Mouse (Mus musculus) liver, postnatal 0 days (tissue): ENCODE results near the gene Styk1. TPM values are rescaled to one million over a fixed set of nuclear protein-coding genes. Genes with fewer than 3 reads are reported as not detected.

Experiments
- ATAC-seq: fragments of 200-750 bp; cut with Nextera tagmentation; 2 replicates; pipeline ENCODE4 v1.8.0; 2017; ENCODE audit warnings: mild to moderate bottlenecking, moderate library complexity
- DNase-seq: peaks from one replicate; pipeline ENCODE4 v3.0.0-alpha.2; 2016
- H3K27ac ChIP-seq: fragments of 300-500 bp; sonication (generic); 2 replicates; pipeline ENCODE4 v1.5.1; 2014; ENCODE audit warnings: antibody characterized with exemption, moderate library complexity, mild to moderate bottlenecking, low read depth
- H3K27me3 ChIP-seq: fragments of 300-500 bp; sonication (generic); 2 replicates; pipeline ENCODE4 v1.6.1; 2014; ENCODE audit warnings: low read length, control low read depth, mixed read lengths; ENCODE audit not compliant: insufficient read depth
- H3K36me3 ChIP-seq: fragments of 300-500 bp; sonication (generic); replicated peaks from 2 replicates; pipeline ENCODE4 v1.6.1; 2014; ENCODE audit warnings: mild to moderate bottlenecking, control low read depth, low read length, moderate library complexity, mixed read lengths; ENCODE audit not compliant: insufficient read depth
- H3K4me1 ChIP-seq: fragments of 300-500 bp; sonication (generic); 2 replicates; pipeline ENCODE4 v1.6.1; 2014; ENCODE audit warnings: antibody characterized with exemption, mild to moderate bottlenecking, control low read depth; ENCODE audit not compliant: insufficient read depth
- H3K4me2 ChIP-seq: fragments of 300-500 bp; sonication (generic); 2 replicates; pipeline ENCODE4 v1.6.1; 2014; ENCODE audit warnings: low read depth, mild to moderate bottlenecking, low read length, moderate library complexity, mixed read lengths
- H3K4me3 ChIP-seq: fragments of 300-500 bp; sonication (generic); 2 replicates; pipeline ENCODE4 v1.5.1; 2014; ENCODE audit warnings: low read depth, low read length
- H3K9ac ChIP-seq: fragments of 300-500 bp; sonication (generic); replicated peaks from 2 replicates; pipeline ENCODE4 v1.6.1; 2014; ENCODE audit warnings: mild to moderate bottlenecking, moderate library complexity
- H3K9me3 ChIP-seq: fragments of 300-500 bp; sonication (generic); 2 replicates; pipeline ENCODE4 v1.6.1; 2016; ENCODE audit warnings: mild to moderate bottlenecking, control low read depth, low read length, mixed read lengths
- CTCF ChIP-seq: sonication (generic); IDR thresholded peaks from 2 replicates; pipeline ENCODE4 v1.5.1; 2016; ENCODE audit warnings: antibody characterized with exemption, low read depth
- EP300 ChIP-seq: IDR thresholded peaks from 2 replicates; pipeline ENCODE4 v1.6.1; 2016; ENCODE audit warnings: antibody characterized with exemption, low read depth, mild to moderate bottlenecking
- WGBS: fragments of 180-500 bp; shearing (Covaris S2); extraction: QIAGEN DNeasy Blood & Tissue Kit; methylation state at CpG from one replicate; pipeline ENCODE4 v1.1.7; 2014; ENCODE audit not compliant: insufficient replicate concordance; 5-methylcytosine and 5-hydroxymethylcytosine counted together
- polyA plus RNA-seq: library from polyadenylated mRNA; unstranded; fragments of >200 nt; fragmentation: Nextera tagmentation; extraction: Ambion mirVana; gene quantifications from 2 replicates; pipeline ENCODE4 v1.2.1, GENCODE M21; 2015

The Styk1 gene
- polyA plus RNA-seq, 1 experiment from 2014 or later: 0.32 TPM

GRCm38 (mm10) chr6:131276659-131277058 is 76.7 kb downstream of the Styk1 start:
- Histone ChIP-seq H3K4me3 (no peak overlapping the region), H3K27ac (no peak overlapping the region), H3K4me1 (0 out of 2 replicates have a peak, but pooled peaks cover 6% of the 10 kb centered on the region), H3K27me3 (no peaks in the 10 kb centered on the region), H3K4me2 (no peak overlapping the region), H3K9me3 (no peaks in the 10 kb centered on the region), H3K9ac (no peak overlapping the region), H3K36me3 (no peaks in the 10 kb centered on the region)
- 57% methylated on average over 4 of the region's 4 CpGs for WGBS
- no peak for TF ChIP-seq EP300
- TF ChIP-seq CTCF: no peak
- 0 out of 2 replicates have a peak, but pooled peaks have one; percentile 41 for ATAC-seq
- DNase-seq: no peak

GRCm38 (mm10) chr6:131272311-131272710 is 81.1 kb downstream of the Styk1 start:
- DNase-seq (no peak), ATAC-seq (no peak)
- Histone ChIP-seq H3K36me3 (no peaks in the 10 kb centered on the region), H3K27me3 (no peaks in the 10 kb centered on the region), H3K4me1 (0 out of 2 replicates have a peak, but pooled peaks cover 3% of the 10 kb centered on the region), H3K9ac (no peak overlapping the region), H3K27ac (no peak overlapping the region), H3K4me2 (no peak overlapping the region), H3K4me3 (no peak overlapping the region), H3K9me3 (no peaks in the 10 kb centered on the region)
- WGBS: 78% methylated on average over 1 of the region's 1 CpGs
- TF ChIP-seq EP300: no peak
- TF ChIP-seq CTCF: no peak

- Histone ChIP-seq H3K9me3 (no peaks in the 10 kb centered on the region), H3K4me3 (no peak overlapping the region), H3K4me1 (no peaks in the 10 kb centered on the region), H3K9ac (no peak overlapping the region), H3K27ac (peak overlapping the region; percentile 49; the same call in 1 of the 2 replicates), H3K4me2 (no peak overlapping the region), H3K36me3 (no peaks in the 10 kb centered on the region), H3K27me3 (no peaks in the 10 kb centered on the region)
- no peak for ATAC-seq
- no peak for DNase-seq
- TF ChIP-seq EP300: no peak
- TF ChIP-seq CTCF: no peak
- 54% methylated on average over 1 of the region's 1 CpGs for whole genome bisulfite sequencing
These were observed 83.1 kb downstream of the Styk1 start for GRCm38 (mm10) chr6:131270312-131270711.

- Histone ChIP-seq H3K27me3 (no peaks in the 10 kb centered on the region), H3K27ac (no peak overlapping the region; the same call in 1 of the 2 replicates), H3K9me3 (no peaks in the 10 kb centered on the region), H3K4me1 (no peaks in the 10 kb centered on the region), H3K4me3 (no peak overlapping the region), H3K9ac (no peak overlapping the region), H3K4me2 (no peak overlapping the region), H3K36me3 (no peaks in the 10 kb centered on the region)
- no peak for DNase-seq
- peak; percentile 76 for ATAC-seq
- WGBS: 63% methylated on average over 2 of the region's 2 CpGs
- TF ChIP-seq EP300 (no peak), CTCF (no peak)
These were observed 83.8 kb downstream of the Styk1 start for GRCm38 (mm10) chr6:131269599-131269998.

- no peak for ATAC-seq
- Histone ChIP-seq H3K4me1 (no peaks in the 10 kb centered on the region), H3K27me3 (no peaks in the 10 kb centered on the region), H3K4me2 (no peak overlapping the region), H3K4me3 (no peak overlapping the region), H3K9me3 (no peaks in the 10 kb centered on the region), H3K27ac (no peak overlapping the region), H3K36me3 (no peaks in the 10 kb centered on the region), H3K9ac (no peak overlapping the region)
- no peak for TF ChIP-seq CTCF
- TF ChIP-seq EP300: no peak
- 75% methylated on average over 5 of the region's 5 CpGs for WGBS
- no peak for DNase-seq
These were observed 89.2 kb downstream of the Styk1 start for GRCm38 (mm10) chr6:131264175-131264574.

- ATAC-seq (no peak), DNase-seq (no peak)
- Histone ChIP-seq H3K36me3 (no peaks in the 10 kb centered on the region), H3K4me1 (no peaks in the 10 kb centered on the region), H3K4me3 (no peak overlapping the region), H3K9me3 (no peaks in the 10 kb centered on the region), H3K9ac (no peak overlapping the region), H3K27me3 (no peaks in the 10 kb centered on the region), H3K27ac (no peak overlapping the region), H3K4me2 (no peak overlapping the region)
- WGBS: 58% methylated on average over 3 of the region's 3 CpGs
- TF ChIP-seq CTCF (no peak), EP300 (no peak)
These were observed 90.6 kb downstream of the Styk1 start for GRCm38 (mm10) chr6:131262778-131263177.

GRCm38 (mm10) chr6:131262009-131262408 is 91.4 kb downstream of the Styk1 start:
- no peaks in the 10 kb centered on the region for H3K27me3 ChIP-seq
- no peak for TF ChIP-seq EP300
- no peak for TF ChIP-seq CTCF
- no peak overlapping the region for H3K27ac ChIP-seq
- ATAC-seq (no peak), DNase-seq (no peak)
- H3K36me3 ChIP-seq: no peaks in the 10 kb centered on the region
- no peak overlapping the region for H3K4me3 ChIP-seq
- WGBS: 63% methylated on average over 3 of the region's 3 CpGs
- H3K4me2 ChIP-seq: no peak overlapping the region
- no peaks in the 10 kb centered on the region for H3K9me3 ChIP-seq
- H3K4me1 ChIP-seq: no peaks in the 10 kb centered on the region
- no peak overlapping the region for H3K9ac ChIP-seq

Other genes with a start within 250 kb of the Styk1 start
- gene Klra2, start 106.2 kb downstream of the Styk1 start, polyA plus RNA-seq: 0.90 and 1.1 TPM in 2 replicates
- 22.8 and 24.7 TPM in 2 replicates for gene Magohb, start 60.4 kb downstream of the Styk1 start, polyA plus RNA-seq
- 38.9 and 67.2 TPM in 2 replicates for gene Ybx3, start 34.9 kb upstream of the Styk1 start, polyA plus RNA-seq
- gene 5430401F13Rik, start 132.8 kb upstream of the Styk1 start, polyA plus RNA-seq: not detected in 2 replicates
- gene Gm6619, start 132.8 kb upstream of the Styk1 start, polyA plus RNA-seq: not detected in 2 replicates